13 mouse cellular contexts compared by ENCODE assay signal in the genomic region with DNA sequence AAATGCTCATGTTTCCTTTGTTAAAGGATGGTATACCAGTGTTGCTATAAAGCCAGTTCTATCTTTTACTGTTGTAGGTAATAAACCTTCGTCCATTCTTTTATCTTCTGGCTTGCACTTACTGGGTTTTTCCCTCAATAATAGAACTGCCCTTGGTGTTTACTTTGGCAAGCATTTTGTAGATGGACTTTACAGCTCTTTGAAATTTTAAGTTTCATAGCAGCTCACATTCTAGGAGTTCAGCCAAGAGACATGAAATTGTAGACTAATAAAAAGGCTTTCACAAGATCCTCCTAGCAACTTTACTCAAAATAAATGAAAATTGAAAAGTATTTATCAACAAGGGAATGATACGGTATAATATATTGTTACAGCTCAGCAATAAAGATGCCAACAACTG.
"Had no signal": no experiment of that assay in that cellular context is flagged by ENCODE, and none has a peak within 500 bp of the region (broad histone marks: within the 10 kb centered on the region; RNA-seq: fewer than 3 reads in every experiment).

No protein-coding gene starts in this region.

- H3K4me2 ChIP-seq: hindbrain, embryonic 14.5 days; intestine, embryonic 15.5 days; limb, embryonic 15.5 days; liver, embryonic 12.5 days; lung, embryonic 15.5 days; midbrain, embryonic 12.5 days; neural tube, embryonic 12.5 days had no signal

- H3K4me1 ChIP-seq: intestine, embryonic 15.5 days; limb, embryonic 15.5 days; liver, embryonic 12.5 days; lung, embryonic 15.5 days; midbrain, embryonic 12.5 days; neural tube, embryonic 12.5 days had no signal

- DNase-seq: kidney, postnatal 10 days; left cerebral cortex, postnatal 4 days; lung, postnatal 14 days; retina, postnatal 1 day; thymus, postnatal 4 days had no signal

- ATAC-seq: intestine, embryonic 15.5 days; liver, embryonic 12.5 days had no signal

- H3K27ac ChIP-seq: hindbrain, embryonic 14.5 days; intestine, embryonic 15.5 days; limb, embryonic 15.5 days; liver, embryonic 12.5 days; lung, embryonic 15.5 days; midbrain, embryonic 12.5 days; neural tube, embryonic 12.5 days; stomach, postnatal 0 days had no signal

- H3K9ac ChIP-seq: hindbrain, embryonic 14.5 days; intestine, embryonic 15.5 days; limb, embryonic 15.5 days; liver, embryonic 12.5 days; lung, embryonic 15.5 days; midbrain, embryonic 12.5 days; neural tube, embryonic 12.5 days had no signal

- H3K36me3 ChIP-seq: intestine, embryonic 15.5 days; limb, embryonic 15.5 days; liver, embryonic 12.5 days; lung, embryonic 15.5 days; midbrain, embryonic 12.5 days; neural tube, embryonic 12.5 days had no signal

- H3K4me3 ChIP-seq: intestine, embryonic 15.5 days; limb, embryonic 15.5 days; liver, embryonic 12.5 days; lung, embryonic 15.5 days; midbrain, embryonic 12.5 days; neural tube, embryonic 12.5 days had no signal

- H3K9me3 ChIP-seq: intestine, embryonic 15.5 days; limb, embryonic 15.5 days; liver, embryonic 12.5 days; lung, embryonic 15.5 days; midbrain, embryonic 12.5 days; neural tube, embryonic 12.5 days had no signal

- H3K27me3 ChIP-seq: intestine, embryonic 15.5 days; limb, embryonic 15.5 days; liver, embryonic 12.5 days; lung, embryonic 15.5 days; midbrain, embryonic 12.5 days; neural tube, embryonic 12.5 days had no signal
